Mouse (Mus musculus) lung, embryonic 15.5 days (tissue): ENCODE data around the gene Eif4g2. TPM values are rescaled to one million over a fixed set of nuclear protein-coding genes. Genes with fewer than 3 reads are reported as not detected.

ENCODE experiments used
- polyA plus RNA-seq: library from polyadenylated mRNA; unstranded; fragments of >200 nt; fragmentation: Nextera tagmentation; extraction: Ambion mirVana; gene quantifications from 2 replicates; pipeline ENCODE4 v1.2.1, GENCODE M21; 2015

The Eif4g2 gene
- polyA plus RNA-seq, 1 experiment from 2014 or later = 735 TPM

Other genes with a start within 250 kb of the Eif4g2 start
- 34.1 and 38.8 TPM in 2 replicates for gene Rnf141, start 238.6 kb downstream of the Eif4g2 start, polyA plus RNA-seq
- 48.2 and 55.6 TPM in 2 replicates for gene Lyve1, start 219.8 kb downstream of the Eif4g2 start, polyA plus RNA-seq
- gene Mrvi1, start 100.6 kb downstream of the Eif4g2 start, polyA plus RNA-seq = 9.1 and 10.0 TPM in 2 replicates
- gene Ctr9, start 54.1 kb downstream of the Eif4g2 start, polyA plus RNA-seq = 56.3 and 66.7 TPM in 2 replicates